Mouse (Mus musculus) thymus, postnatal 4 days (tissue): ENCODE measurements around the gene Shq1.

Experiments
- DNase-seq: peaks from one replicate; pipeline ENCODE4 v3.0.0; 2021

Gene Shq1

DNA sequence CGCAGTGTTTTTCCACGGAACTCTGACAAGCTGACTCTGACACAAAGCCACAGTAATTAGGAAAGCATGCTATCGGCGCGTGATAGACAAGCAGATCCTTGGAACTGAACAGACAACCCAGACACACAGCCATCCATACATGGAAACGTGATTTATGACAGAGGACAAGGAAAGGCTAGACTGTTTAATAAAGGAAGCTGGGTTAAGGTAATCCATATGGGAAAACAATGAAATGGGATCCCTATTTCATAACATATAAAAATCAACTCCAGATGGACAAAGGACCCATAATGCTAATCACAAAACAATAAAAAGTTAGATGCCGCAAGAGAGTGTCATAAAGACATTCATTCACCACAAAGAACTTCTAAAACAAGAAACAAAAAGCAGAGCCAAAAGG lies 78.0 kb downstream of the Shq1 start:
- no peak for DNase-seq

DNA sequence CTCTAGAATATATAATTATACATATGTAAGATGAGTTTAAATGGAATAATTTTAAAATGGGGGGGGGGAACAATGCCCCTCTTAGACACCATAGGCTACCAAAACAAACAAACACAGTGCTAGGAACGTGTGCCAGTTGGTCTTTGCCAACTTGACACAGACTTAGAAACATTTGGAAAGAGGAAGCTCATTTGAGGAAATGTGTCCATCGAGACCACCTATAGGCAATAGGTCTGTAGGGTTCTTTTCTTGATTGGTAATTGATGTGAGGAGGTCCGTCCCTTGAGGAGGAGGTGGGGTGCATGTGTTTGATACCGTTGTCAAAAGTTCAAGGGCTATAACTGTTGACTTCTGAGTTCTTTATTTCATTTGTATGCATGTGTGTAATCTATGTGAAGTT lies 80.4 kb downstream of the Shq1 start:
- DNase-seq = no peak

DNA sequence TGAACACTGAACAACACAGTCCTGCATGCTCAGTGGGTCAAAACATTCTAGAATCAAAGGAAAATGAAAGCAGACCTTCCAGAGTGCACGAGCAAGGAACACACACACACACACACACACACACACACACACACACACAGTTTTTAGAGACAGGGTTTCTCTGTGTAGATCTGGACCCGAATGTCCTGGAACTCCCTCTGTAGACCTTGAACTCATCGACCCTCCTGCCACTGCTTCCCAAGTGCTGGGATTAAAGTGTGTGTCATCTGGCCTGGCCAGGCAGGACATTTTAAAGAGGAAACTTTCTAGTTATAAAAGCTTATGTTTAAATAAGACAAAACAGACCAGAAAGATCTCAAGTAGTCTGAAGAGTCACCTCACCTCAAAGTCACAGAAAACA lies 82.1 kb downstream of the Shq1 start:
- no peak for DNase-seq

GRCm38 (mm10) chr6:100586758-100587157 lies 84.2 kb downstream of the Shq1 start:
- no peak for DNase-seq

DNA sequence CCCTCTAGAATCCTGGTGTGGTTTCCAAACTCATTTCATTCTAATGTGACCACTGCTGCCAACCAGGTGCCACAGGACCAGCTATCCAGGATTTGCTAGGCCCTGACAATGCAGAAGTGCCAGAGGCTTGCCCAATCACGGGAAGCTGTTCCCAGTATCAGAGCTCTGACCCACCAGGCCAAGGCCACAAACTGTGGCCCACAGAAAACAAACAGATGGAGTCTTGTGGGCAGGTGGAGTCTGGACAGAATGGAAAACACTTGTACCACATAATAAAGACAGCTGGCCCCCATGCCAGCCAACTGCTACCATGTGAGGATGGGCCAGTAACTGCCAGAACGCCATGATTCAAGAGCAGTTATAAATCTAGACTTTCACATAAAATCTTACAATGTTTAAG lies 89.0 kb downstream of the Shq1 start:
- DNase-seq = no peak

- no peak for DNase-seq
Observed at GRCm38 (mm10) chr6:100581056-100581455, 89.9 kb downstream of the Shq1 start.

DNA sequence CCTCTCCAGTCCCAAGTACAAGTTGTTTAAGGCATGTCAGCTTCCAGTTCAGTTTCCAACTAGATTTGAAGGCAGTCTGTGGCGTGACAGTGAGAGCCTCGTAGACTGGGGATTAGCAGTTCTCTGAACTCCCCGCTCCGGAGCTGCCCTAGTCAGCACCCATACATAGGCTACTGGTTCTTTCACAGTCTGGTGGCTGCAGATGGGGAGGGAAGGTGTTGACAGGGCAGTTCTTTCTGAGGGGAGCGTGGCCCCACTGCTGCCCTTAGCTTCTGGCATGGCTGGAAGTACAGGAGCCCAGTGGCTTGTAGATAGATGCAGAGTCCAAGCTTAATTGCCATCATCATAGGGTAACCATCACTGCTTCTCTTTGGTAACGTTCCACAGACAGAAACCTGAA lies 93.4 kb downstream of the Shq1 start:
- no peak for DNase-seq

GRCm38 (mm10) chr6:100576171-100576570 lies 94.8 kb downstream of the Shq1 start:
- no peak for DNase-seq

DNA sequence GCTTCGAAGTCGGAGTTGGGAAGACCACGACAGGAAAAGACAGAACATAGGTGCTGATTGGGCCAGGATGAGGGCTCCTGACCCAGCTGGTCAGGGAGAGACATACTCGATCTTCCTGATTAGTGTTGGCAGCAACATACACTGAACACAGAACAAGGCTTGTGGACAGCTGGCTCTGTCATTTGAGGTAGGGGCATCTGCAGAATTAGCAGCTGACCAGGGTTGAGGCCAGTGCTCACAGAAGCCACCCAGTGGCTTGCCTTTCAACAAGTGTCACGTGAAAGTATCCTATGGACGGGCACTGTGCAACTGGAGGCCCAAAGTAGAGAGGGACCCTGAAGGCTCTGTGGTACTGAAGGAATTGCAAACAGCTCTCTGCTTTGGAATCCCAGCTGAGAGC lies 104.2 kb downstream of the Shq1 start:
- DNase-seq = no peak

DNA sequence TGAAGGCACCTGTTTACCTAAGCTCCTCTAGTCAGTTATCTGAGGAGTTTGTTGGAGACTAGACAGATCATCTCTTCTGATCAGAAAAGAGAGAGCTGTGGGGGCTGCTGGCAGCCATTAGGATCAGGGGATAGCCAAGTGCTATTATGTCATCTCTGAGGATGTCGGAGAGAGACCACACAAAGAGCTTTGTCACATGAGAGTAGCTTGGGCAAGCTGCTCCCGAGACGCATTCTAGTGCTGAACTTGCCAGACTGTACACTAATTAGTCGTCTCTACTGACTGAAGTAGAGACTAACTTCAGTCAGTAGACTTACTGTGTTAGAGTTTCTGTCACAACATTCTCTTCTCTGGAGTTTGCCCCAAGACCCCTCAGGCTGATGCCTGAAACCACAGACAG lies 106.4 kb downstream of the Shq1 start:
- no peak for DNase-seq

DNA sequence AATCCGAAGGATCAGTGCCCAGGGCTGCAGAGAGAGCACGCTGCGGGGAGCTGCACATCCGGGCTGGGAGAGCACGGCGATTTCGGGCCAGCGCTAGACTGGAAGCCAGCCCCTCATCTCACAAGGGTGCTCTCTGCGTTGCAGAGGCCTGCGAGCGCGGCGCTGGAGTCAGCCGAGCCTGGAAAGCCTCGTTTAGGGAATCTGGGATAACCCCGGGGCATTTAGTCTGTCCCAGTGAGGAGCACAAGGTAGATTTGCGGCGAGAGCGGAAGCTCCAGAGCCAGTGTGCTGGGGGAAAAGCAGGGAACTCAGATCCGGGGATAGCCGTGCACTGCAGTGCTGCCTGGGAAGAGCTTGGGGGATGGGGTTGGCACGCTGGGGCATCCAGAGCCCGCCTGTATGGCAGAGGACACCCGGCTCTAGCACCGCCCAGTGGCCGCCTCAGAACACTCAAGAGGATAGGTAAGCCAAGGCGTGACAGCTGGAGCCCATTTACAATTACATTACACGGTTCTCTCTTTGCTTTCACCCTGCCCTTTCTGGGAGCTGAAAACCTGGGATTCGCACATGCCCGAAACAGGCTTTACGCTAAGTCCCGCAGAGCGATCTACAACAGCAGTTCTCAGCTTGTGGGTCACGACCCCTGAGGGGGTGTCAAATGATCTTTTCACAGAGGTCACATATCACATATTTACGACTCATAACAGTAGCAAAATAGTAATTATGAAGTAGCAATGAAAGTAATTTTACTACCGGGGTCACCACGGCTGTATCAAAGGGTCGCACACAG lies 107.2 kb downstream of the Shq1 start:
- peak; percentile 84 for DNase-seq

DNA sequence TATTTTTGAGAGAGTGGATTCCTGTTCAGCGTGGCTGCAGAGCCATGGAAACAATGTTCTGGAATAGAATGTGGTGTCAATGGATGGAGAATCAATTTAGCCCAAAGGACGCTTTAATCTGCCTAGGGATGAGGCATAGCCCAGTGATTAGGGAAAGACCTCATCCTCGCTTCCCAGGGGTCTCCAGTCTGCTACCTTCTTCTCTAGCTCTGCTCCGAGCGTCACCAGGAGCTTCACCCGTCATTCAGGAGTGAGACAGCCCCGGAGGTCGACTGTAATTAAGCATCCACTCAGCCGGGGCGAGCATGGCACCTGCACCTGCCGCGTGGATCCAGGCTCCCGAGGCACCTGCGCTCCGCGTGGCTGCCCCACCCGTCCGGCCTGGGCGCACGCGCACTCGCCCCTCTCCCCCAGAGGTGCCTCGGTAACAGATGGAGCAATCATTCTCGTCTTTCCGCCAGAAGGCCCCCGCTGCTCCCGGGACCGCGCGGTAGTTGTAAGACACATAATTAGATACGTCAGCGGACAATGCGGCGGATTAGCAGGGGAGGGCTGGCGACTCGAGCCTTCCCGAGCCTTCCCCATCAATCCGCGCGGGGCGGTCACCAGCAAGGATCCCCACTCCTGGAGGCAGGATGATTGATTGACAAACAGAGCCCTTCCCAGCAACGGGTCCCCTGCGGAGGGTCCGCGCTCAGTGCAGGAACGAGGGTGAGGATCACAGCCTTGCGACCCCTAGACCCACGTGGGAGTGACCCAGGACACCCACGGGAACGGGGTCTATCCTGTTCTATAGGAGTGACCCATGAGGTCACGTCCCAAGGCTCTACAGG lies 108.0 kb downstream of the Shq1 start:
- DNase-seq = peak; percentile 82

DNA sequence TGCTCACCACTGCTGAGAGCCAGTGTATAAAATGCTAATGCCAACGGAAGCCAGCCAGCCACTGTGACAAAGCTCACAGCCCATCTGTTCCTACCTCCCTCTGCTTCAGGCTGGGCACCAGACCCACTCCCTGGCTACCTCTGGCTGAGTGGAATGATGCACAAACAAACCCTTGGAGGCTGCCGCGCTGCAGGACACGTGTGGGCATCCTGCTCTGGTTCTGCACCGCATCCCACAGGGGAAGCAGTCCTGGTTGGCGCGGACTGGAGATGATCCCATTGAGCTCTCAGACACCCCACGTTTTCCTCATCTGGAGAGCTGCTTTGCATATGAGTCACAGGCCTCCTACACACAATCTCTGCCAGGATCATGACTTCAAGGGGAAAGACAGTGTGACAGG lies 112.9 kb downstream of the Shq1 start:
- no peak for DNase-seq

DNA sequence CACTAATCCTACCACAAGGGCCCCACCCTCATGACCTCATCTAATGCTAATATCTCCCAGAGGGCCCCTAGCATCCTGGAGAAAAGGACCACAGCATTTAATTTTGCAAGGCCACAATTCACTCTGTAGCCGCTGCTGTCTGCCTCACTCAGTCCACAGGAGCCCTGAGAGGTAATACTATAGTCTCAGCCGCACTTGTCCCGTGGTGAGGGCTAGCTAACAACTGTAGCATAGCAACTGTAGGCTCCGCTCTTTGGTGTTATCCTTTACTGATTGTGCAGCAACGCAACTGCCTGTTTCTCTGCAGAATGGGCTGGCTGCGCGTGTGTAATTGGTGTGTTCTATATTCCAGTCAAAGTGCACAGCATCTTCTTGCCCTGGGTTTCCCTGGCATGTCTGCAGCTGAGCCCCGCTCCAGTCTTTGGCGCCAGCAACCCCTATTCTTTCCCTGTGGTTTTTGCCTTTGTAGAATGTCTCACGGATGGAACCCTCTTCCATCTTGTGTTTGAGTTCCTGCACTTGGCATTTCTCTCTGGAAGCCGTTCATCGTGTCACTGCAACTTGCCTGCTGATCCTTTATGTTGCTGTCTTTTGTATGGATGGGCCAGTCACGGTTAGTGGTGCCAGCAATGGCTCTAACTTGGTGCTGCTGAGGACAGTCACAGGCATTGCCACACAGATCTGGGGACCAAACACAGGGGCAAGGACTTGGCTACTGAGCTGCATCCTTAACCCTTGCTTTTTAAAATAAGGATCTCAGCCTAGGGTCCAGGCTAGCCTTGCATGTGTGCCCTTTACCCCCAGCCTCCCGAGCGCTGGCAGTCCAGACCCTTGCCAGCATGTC lies 128.6 kb downstream of the Shq1 start:
- no peak for DNase-seq

GRCm38 (mm10) chr6:100539698-100540097 lies 131.3 kb downstream of the Shq1 start:
- peak; percentile 68 for DNase-seq

- no peak for DNase-seq
Observed at GRCm38 (mm10) chr6:100538570-100538969, 132.4 kb downstream of the Shq1 start.

GRCm38 (mm10) chr6:100537987-100538386 lies 133.0 kb downstream of the Shq1 start:
- DNase-seq = no peak

- no peak for DNase-seq
Observed at GRCm38 (mm10) chr6:100537042-100537441, 133.9 kb downstream of the Shq1 start.

DNA sequence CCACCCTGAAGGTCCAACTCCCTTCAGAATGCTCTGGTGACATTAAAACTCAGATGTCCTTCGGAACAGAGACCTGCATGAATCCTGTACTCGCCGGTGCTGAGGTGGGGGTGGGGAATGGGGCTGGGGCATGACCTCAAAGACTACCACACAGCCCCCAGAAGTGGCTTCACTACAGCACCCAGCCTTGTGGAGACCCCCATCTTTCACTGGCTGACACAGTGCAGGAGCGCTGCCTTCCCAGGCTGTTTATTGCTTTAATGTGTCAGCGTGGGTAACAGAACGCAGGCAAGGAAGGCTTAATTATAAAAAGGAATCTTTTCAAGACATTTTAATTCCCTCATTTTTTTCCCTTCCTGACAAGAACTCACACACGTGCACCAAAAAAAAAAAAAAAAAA lies 137.6 kb downstream of the Shq1 start:
- DNase-seq = no peak

DNA sequence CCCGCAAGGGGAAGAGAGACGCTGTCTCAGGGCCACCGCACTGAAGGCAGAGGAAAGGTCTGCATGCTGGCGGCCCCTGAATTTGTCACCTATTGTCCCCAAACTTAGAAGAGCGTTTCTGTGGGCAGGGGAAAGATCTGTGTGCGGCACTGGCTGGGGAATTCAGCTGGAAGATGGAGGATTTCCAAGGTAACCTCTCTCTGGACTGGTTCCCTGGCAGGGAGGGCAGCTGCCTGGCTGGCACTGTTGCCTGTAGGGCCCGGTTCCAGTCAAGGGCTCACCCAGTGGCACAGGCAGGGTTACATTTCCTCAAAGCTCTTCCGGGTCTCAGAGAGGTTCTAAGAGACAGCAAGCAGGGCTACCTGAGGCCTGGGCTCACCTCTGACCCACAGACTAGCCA lies 138.6 kb downstream of the Shq1 start:
- no peak for DNase-seq

GRCm38 (mm10) chr6:100529673-100530072 lies 141.3 kb downstream of the Shq1 start:
- no peak for DNase-seq

DNA sequence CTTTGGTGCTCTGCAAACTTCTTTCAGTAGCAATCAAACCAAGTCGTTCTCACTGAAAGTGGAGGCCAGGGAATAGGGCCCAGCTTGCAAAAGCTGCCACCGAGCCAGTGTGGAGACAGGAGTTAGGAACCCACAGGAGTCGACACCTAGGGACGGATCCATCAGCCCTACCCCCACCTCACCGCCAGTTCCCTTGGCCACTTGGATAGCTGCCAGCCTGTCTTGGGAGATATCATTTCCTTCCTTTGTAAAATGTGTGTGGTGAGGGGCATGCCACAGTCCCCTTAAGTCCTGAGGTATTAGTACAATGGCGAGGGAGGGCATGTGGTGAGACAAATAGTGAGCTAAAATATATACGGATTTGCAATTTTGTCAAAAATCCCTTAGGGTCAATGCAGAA lies 142.4 kb downstream of the Shq1 start:
- no peak for DNase-seq

DNA sequence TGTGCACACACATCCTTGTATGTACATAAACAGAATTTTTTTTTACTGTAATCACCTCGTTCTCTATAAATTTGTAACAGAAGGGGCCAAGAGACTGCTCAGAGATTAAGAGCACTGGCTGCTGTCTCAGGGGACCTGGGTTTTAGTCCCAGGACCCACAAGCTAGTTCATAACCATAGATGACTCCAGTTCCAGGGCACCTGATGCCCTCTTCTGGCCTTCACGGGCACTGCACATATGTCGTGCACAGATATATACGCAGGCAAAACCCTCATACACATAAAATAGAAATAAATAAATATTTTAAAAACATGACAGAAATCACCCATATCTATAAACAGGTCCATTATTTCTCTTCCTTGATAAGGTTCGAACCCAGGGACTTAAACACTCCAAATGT lies 143.0 kb downstream of the Shq1 start:
- DNase-seq = peak; percentile 66
